Mouse (Mus musculus): ENCODE measurements around the gene Rsf1. TPM values are rescaled to one million over a fixed set of nuclear protein-coding genes. Genes with fewer than 3 reads are reported as not detected.

The Rsf1 gene
- polyA plus RNA-seq, 1 experiment from 2014 or later = 25.5 TPM

DNA sequence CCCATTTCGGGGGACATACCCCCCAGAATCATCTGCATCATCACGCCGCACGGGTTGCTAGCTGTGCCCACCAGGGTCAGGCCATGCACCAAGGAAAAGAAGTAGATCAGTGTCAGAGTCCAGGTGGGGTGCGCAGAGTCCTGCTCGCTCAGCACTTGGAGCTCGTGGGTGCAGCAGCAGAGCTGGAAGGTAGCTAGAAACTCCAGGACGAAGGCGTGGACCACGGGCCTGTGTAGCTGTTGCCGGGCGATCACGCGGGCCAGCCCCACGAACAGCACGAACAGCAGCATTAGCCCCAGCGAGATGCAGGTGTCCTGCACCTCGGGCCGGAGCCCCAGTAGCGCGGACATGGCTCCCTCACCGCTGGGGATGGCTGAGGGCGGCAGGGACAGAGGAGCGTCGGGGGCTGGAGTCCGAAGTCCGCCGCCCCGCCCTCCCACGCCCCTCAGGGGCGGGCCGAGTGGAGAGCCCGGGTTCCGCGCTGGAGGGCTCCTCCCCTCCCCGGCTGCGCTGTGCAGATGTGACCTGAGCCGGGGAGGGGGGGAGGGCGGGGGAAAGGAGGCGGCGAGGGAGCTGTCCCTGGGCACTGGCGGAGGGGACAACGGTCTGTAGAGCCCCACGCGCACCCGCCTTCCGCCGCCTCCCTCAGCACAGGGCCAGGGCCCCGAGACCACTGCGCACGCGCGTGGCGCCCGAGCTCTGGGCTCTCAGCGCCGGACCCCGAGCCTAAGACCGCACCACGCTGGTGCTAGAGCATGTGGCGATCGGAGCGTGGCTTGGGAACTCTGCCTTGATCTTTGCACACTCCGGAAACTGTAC lies 158.2 kb downstream of the Rsf1 start, which contains the start of gene Aqp11:
Aqp11 (minus strand) TSS at position 652 of the 819 bp plus-strand sequence.
- ATAC-seq (ENCODE audit: low FRiP score) (peak; percentile 96), DNase-seq (ENCODE audit: low spot score, missing footprints) (peak; percentile 99)
- Histone ChIP-seq H3K4me1 (ENCODE audit: control insufficient read depth, insufficient read depth, low read length) (peaks cover 10% of the 10 kb centered on the region; the same call in 1 of the 2 replicates), H3K36me3 (ENCODE audit: control insufficient read depth, insufficient read depth, low read length) (no peaks in the 10 kb centered on the region), H3K9ac (ENCODE audit: low read length) (peak within 1 kb of the TSS; percentile 70), H3K4me3 (ENCODE audit: low read depth, low read length) (peak within 1 kb of the TSS; percentile 57), H3K27me3 (ENCODE audit: control insufficient read depth, insufficient read depth, low read length) (peaks cover 5% of the 10 kb centered on the region; the same call in 1 of the 2 replicates), H3K4me2 (peak within 1 kb of the TSS; percentile 82), H3K27ac (ENCODE audit: low read depth, low read length) (no peak within 1 kb of the TSS), H3K9me3 (ENCODE audit: control insufficient read depth, low read length) (no peaks in the 10 kb centered on the region)
- WGBS = under 1% methylated on average over 48 of the region's 64 CpGs

DNA sequence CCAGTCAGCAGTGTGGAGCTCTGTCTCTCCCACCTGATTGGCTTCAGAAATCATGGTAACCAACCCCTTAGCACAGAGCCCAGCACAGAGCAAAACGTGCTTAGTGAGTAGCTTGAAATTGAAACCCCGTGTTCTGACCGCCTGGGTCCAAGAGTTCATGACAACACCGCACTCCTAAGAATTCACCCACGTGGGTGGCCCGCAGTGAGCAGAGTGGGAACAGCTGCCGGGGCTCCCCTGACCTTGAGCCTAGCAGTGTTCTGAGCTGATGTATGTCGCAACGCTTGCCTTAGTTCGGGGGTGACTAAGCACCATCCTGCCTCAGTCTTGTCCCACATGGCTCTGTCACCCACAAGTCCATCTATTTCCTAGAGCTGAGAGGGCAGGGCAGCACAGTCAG lies 161.3 kb downstream of the Rsf1 start:
- 39% methylated on average over 10 of the region's 10 CpGs for WGBS
- ATAC-seq (ENCODE audit: low FRiP score) = no peak
- no peak overlapping the region for H3K4me3 ChIP-seq (ENCODE audit: low read depth, low read length)
- peaks cover 10% of the 10 kb centered on the region; the same call in 1 of the 2 replicates for H3K4me1 ChIP-seq (ENCODE audit: control insufficient read depth, insufficient read depth, low read length)
- no peak overlapping the region for H3K4me2 ChIP-seq
- H3K36me3 ChIP-seq (ENCODE audit: control insufficient read depth, insufficient read depth, low read length) = no peaks in the 10 kb centered on the region
- H3K9me3 ChIP-seq (ENCODE audit: control insufficient read depth, low read length) = no peaks in the 10 kb centered on the region
- H3K27me3 ChIP-seq (ENCODE audit: control insufficient read depth, insufficient read depth, low read length) = peaks cover 5% of the 10 kb centered on the region; the same call in 1 of the 2 replicates
- no peak overlapping the region for H3K9ac ChIP-seq (ENCODE audit: low read length)
- DNase-seq (ENCODE audit: low spot score, missing footprints) = no peak
- H3K27ac ChIP-seq (ENCODE audit: low read depth, low read length) = no peak overlapping the region

DNA sequence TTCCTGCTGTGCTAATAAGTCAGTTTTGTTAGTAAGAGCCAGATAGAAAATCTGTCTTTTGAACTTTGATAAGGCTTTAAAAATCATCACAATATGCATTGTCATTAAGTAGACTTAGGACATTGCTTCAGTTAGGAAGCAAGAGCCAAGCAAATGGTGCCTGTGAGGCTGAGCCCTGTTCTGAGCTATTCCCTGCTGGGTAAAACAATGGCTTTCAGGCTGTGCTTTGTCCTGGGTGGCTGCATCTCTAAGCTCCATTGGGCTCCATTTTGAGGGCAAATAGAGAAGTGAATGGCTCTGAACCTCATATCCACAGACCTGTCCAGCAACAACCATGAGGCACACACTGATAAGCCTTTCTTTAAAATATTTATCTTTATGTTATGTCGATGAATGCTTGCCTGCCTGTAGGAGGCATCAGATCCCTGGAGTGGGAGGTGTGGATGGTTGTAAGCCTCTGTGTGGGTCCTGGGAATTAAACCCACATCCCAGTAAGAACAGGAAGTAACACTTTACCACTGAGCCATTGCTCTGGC lies 162.1 kb downstream of the Rsf1 start:
- H3K4me2 ChIP-seq = no peak overlapping the region
- H3K36me3 ChIP-seq (ENCODE audit: control insufficient read depth, insufficient read depth, low read length) = no peaks in the 10 kb centered on the region
- H3K9ac ChIP-seq (ENCODE audit: low read length) = no peak overlapping the region
- ATAC-seq (ENCODE audit: low FRiP score) = no peak
- H3K27me3 ChIP-seq (ENCODE audit: control insufficient read depth, insufficient read depth, low read length) = peaks cover 5% of the 10 kb centered on the region; the same call in 1 of the 2 replicates
- H3K27ac ChIP-seq (ENCODE audit: low read depth, low read length) = no peak overlapping the region
- no peaks in the 10 kb centered on the region for H3K9me3 ChIP-seq (ENCODE audit: control insufficient read depth, low read length)
- 4% methylated on average over 1 of the region's 1 CpGs for WGBS
- no peak overlapping the region for H3K4me3 ChIP-seq (ENCODE audit: low read depth, low read length)
- DNase-seq (ENCODE audit: low spot score, missing footprints) = no peak
- H3K4me1 ChIP-seq (ENCODE audit: control insufficient read depth, insufficient read depth, low read length) = peaks cover 10% of the 10 kb centered on the region; the same call in 1 of the 2 replicates

Other genes with a start within 250 kb of the Rsf1 start
- gene Usp35, start 247.9 kb upstream of the Rsf1 start, polyA plus RNA-seq (2014; fragmentation: Nextera tagmentation; extraction: Ambion mirVana) = 2.5 and 2.9 TPM in 2 replicates
- 4.6 and 5.8 TPM in 2 replicates for gene Kctd21, start 247.6 kb upstream of the Rsf1 start, polyA plus RNA-seq (2014; fragmentation: Nextera tagmentation; extraction: Ambion mirVana)
- 37.1 and 38.1 TPM in 2 replicates for gene Alg8, start 208.3 kb upstream of the Rsf1 start, polyA plus RNA-seq (2014; fragmentation: Nextera tagmentation; extraction: Ambion mirVana)
- gene Ndufc2, start 179.9 kb upstream of the Rsf1 start, polyA plus RNA-seq (2014; fragmentation: Nextera tagmentation; extraction: Ambion mirVana) = 371 and 375 TPM in 2 replicates
- 0.12 TPM in 1 of 2 replicates, not detected in the other for gene Thrsp, start 162.2 kb upstream of the Rsf1 start, polyA plus RNA-seq (2014; fragmentation: Nextera tagmentation; extraction: Ambion mirVana)
- gene Kctd14, start 128.6 kb upstream of the Rsf1 start, polyA plus RNA-seq (2014; fragmentation: Nextera tagmentation; extraction: Ambion mirVana) = 0.28 and 0.37 TPM in 2 replicates
- 61.4 and 62.6 TPM in 2 replicates for gene Ints4, start 98.9 kb upstream of the Rsf1 start, polyA plus RNA-seq (2014; fragmentation: Nextera tagmentation; extraction: Ambion mirVana)
- gene Aamdc, start 392 bp upstream of the Rsf1 start, polyA plus RNA-seq (2014; fragmentation: Nextera tagmentation; extraction: Ambion mirVana) = 33.5 and 35.5 TPM in 2 replicates
- gene Clns1a, start 116.7 kb downstream of the Rsf1 start, polyA plus RNA-seq (2014; fragmentation: Nextera tagmentation; extraction: Ambion mirVana) = 250 and 260 TPM in 2 replicates
- gene Aqp11, start 158.4 kb downstream of the Rsf1 start, polyA plus RNA-seq (2014; fragmentation: Nextera tagmentation; extraction: Ambion mirVana) = 4.1 and 5.7 TPM in 2 replicates
- gene Pak1, start 208.7 kb downstream of the Rsf1 start, polyA plus RNA-seq (2014; fragmentation: Nextera tagmentation; extraction: Ambion mirVana) = 120 and 125 TPM in 2 replicates